Mouse (Mus musculus) urinary bladder, postnatal 25 days (tissue): ENCODE measurements at regions not wholly inside any gene's neighbourhood (a gene's known extent, or its start where the extent isn't known, plus 50 kb on each side); places are given as distances from the start of the nearest gene placed in this dataset.

Source experiments
- DNase-seq: peaks from one replicate; pipeline ENCODE4 v3.0.0; 2022; ENCODE audit warnings: low spot score

GRCm38 (mm10) chr7:70834787-70835461, 468.4 kb upstream of the Nr2f2 start:
- no peak for DNase-seq

DNA sequence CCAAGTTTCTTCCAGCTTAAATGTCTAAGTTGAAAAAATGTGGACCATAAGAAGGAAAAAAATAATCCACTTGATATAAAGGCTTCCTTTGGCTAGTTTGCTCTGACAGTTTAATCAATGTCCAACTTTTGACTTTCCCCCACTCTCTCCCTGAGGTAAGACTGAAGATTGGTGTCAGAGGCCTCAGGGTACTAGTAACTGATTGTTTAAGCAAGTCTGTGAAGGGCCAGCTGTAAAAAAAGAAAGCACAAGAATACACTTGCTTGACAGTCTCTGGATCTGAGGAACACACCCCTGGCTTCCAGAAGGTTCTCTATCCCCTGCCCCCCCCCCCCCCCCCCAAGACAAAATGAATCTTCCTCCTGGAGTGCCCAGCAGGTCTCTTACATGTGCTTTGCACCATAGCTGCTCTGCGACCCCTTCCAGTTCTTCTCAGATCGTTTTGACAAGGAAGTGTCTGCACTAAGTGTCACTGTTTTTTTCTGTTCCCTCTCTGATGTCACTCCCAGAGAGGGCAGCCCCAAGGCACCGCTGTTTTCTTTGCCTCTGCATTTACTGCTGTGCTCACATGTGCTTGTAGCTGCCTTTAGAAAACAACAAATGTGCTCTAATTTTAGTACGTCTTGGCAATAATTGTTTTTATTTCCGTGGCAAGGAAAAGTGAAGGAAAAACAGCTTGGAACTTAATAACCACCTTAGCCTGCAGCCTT, 462.1 kb upstream of the Nr2f2 start:
- DNase-seq = no peak

DNA sequence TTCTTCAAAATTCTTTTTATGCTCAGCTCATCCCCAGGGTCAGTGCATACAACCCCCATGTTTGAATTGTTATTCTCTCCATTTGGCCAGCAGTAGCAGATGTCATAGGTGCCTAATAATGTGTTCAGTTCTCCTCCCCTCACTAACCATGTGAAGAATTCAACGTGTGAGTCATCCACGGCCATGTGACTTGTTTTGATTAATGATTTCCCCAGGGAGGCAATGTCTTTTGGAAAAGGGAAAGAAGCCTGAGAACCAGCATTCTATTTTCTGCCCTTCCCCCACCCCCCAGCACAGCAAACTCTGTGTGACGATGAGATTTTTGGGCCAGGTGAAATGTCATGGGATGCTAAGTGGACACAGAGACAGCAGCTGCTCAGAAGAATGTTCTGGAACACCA, 459.5 kb upstream of the Nr2f2 start:
- DNase-seq = no peak

- DNase-seq = no peak
Measured at GRCm38 (mm10) chr7:70823020-70823419, 456.5 kb upstream of the Nr2f2 start.

- DNase-seq = peak; percentile 26
Measured at GRCm38 (mm10) chr7:70822310-70822821, 455.8 kb upstream of the Nr2f2 start.

DNA sequence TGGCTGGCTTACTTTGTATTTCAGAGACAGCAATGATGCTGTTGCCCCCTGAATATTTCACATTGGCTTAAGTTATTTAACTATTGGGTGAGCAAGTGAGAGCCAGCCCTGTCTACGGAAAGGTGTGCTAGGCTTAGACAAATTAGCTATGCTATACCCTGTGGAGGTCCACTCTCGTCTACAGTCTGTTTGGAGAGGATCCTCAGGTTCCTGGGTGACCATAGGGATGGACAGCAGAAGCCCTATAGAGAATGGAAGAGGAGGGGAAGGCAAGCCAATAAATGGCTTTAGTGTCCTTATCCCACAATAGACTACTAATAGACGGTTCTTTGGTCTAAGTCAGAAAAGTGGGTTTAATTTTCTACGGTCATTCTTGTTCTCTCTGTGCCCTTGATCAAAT, 455.3 kb upstream of the Nr2f2 start:
- no peak for DNase-seq

GRCm38 (mm10) chr7:70817347-70817913, 450.9 kb upstream of the Nr2f2 start:
- DNase-seq = no peak

DNA sequence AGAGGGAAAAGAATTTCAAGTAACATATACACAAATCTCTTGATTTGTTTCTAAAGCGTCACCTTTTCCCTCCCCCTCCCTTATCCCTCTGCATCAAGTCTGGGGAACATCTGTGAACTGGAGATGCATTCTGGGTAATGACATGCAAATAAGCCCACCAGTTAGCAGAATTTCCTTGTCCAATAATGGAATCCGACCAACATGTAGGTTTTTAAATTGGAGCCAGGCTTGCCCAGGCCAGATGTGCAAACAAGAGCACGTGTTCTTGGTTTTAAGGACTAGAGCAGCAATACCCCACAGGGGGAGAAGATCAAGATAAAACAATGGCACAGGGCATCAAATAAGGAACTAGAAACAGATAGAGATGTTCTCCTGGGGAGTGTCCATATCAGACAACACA, 447.9 kb upstream of the Nr2f2 start:
- DNase-seq = no peak

DNA sequence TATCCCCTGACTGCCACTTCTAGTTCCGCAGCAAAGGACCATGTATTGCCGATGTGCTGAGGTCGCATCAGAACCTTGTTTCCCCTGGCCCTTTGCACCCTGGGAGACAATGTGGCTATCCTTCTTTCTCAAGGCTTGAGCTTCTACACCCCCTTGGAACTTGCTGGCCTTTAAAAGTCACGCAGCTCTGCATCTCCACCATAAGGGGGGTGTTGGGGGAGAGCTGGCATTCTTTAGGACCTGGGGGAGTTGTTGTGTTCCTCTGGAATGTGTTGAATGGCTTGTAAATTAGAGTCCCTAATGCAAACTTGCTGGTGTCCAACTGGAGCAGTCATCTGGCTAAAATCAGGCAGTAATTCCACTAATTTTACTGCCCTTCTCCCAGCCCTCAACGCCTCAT, 446.6 kb upstream of the Nr2f2 start:
- no peak for DNase-seq

DNA sequence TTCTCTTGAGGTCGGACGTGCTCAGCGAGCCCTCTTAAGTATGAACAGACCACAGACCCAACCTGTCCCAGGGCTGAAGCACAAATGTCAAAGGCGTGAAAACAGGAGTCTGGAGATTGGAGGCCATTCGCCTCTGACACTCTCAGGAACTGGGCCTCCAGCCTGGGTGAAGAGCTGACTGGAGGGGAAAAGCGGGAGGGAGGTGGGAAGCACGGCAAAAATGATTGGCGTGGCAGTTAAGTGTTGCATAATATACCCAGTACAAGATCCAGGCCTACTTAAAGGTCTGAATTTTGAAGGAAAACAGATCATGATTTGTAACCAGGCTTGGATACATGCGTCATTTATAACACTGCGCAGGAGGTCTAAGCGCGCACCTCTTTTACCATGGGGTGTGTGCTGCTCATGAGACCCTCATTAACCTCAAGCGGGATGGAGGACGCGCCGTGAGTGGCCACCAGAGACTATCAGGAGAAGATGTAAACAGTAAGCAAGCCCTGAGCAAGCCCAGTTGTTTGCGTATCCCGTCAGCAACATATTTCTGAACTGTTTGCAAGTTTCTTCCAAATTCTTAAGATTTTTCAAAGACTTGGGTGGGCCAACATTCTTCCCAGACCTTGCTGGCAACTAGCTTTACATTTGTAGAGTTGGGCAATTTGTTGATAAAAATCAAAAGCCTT, 444.0 kb upstream of the Nr2f2 start:
- no peak for DNase-seq

- DNase-seq = no peak
Measured at GRCm38 (mm10) chr7:70804281-70804680, 437.7 kb upstream of the Nr2f2 start.

DNA sequence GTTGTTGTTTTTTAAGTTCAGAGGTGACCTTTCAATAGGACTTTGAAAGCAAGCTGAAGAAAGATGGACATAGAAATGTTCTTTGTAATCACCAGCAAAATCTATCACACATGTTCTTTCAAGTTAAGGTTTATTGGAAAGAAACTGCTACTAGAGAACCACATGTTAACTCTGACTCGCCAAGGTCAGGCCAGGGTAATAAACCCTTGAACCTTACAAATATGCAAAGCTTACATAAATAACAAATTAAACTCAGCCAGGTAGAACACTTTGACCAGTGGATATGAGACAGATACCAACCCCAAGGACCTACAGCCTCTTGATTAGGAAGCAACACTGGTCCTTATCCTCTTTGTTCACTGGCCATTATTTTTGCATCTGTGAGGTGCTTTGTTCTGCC, 433.4 kb upstream of the Nr2f2 start:
- DNase-seq = no peak

DNA sequence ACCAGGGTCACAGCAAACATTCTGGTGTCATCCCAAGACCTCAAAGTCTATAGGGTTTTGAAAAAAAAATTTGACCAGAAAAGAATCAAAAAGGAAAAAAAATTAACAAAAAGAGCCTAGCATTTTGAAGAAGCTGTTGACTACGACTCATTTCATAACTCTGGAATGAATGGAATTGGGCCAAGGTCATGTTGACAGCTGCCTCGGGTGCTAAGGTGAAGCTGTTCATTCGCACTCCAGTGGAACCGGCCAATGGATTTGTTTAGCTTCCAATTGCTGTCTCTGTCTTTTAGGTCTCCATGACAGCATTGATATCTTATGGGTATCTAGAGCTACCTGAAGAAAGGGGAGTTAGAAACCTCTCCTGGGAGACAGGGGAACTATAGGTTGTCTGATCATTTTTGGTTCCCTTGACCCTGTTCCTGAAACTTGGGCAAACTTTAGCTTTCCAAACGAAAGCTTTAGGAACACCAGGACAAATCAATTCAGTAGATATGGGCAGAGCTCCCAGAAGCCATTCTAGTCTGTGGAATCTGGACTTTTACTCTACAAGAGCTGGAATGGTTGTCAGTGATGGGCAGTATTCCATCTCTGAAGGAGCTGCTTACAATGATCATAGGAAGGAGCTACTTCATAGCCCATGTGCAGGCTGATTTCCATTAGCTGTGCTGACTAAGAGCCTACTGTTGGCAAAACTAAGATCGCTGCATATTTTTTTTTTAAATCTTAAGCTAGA, 432.7 kb upstream of the Nr2f2 start:
- no peak for DNase-seq

DNA sequence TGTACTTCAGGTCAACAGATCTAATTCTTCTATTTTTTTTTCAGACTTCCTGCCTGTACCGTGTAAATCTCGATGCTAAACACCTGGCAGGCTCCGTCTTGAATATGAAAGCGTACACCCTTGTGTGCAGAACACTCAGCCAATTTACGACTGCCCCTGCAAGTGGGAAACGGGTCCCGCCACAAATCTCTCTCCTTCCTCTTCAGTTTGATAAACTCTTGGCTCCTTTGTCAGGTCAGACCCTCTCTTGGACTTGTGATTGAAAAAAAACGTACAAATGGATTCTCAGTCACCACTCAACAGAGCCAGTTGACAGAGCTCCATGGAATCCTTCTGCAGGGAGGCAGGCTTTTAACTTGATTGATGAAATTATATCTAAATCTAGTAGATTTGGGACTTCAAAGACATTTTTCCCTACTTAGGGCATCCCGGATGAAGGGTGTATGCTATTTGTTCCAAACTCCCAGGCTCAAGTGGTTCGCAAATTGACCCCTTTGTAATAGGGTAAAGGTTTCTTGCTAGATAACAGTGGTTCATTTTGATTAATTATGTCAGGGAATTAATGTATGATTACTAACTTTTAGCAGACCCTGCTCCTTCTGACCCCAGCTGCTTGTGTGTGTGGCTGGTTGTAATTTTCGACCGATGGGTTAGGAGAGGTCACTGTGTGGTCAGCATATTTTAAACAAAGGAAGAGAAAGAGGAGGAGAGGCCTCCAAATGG, 429.7 kb upstream of the Nr2f2 start:
- no peak for DNase-seq

DNA sequence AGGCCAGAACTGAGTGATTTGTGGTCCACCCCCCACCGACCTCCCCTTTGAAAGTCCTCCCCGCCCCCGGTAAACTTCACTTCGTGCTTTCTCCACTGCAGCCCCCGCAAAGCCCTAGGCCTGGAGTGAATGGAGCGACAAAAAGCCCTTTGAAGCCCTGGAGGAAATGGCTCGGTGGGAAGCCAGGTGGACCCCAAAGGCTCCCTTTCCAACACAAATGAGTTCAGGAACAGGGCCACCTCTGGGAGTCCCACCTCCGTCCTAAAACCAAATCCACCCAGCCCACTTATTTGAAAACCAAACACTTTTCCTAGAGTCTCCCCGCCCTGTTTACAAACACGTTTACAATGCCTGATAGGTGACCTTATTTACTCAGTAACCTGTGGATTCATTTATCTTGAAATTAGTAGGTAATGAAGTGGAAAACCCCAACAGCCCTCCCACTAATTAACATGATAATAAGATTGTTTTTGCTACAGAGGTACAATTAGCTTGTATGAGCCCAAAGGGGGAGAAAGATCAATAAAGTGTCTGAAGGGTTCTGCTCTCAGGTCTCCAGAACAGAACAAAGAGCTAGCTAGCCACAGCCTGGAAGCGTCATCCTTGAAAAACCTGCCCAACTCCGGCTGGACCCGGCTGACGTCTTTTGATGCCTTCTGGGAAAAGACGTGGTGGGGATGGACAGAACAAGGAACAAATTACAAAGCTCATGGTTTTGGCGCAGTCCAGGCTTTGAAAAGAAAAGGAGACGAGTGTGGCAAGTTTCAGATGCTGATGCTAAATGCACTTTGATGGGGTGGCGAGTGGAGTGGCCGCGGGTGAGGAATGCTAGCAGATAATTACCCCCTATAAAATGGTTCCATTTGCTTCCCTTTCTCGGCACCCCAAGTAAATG, 422.6 kb upstream of the Nr2f2 start:
- no peak for DNase-seq

DNA sequence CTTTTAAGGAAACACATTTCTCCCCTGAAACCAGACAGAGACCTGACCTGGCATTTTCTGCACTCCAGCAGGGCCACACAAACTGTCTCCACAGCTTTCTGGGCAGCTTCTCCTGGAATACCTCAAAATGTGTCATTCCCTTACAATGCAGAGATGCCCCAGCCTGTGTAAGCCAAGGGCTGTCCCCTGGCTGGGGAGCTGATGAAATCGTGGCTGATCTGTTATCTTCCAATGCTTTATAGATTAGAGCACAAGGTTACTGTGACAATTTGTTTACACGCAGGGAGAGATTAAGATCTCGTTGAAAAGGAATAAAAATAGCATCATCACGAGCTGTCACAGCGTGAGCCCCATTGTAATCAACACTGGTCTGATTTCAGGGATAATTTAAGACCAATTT, 421.4 kb upstream of the Nr2f2 start:
- no peak for DNase-seq

GRCm38 (mm10) chr7:70780742-70781332, 414.3 kb upstream of the Nr2f2 start:
- no peak for DNase-seq

- DNase-seq = no peak
Measured at GRCm38 (mm10) chr7:70777763-70778162, 411.2 kb upstream of the Nr2f2 start.

- DNase-seq = no peak
Measured at GRCm38 (mm10) chr7:70769655-70770054, 403.1 kb upstream of the Nr2f2 start.

GRCm38 (mm10) chr7:70767697-70768096, 401.2 kb upstream of the Nr2f2 start:
- no peak for DNase-seq
